Mouse (Mus musculus) erythroblast, embryonic 14.5 days (primary cell): ENCODE data around the gene Recql5.

Experiments used
- GATA1 ChIP-seq: IDR thresholded peaks from 2 replicates; pipeline ENCODE4 v1.6.1; 2012; ENCODE audit warnings: low read length, inconsistent platforms, mixed read lengths
- TAL1 ChIP-seq: IDR thresholded peaks from 3 replicates; pipeline ENCODE4 v1.6.1; 2012; ENCODE audit warnings: low read length, inconsistent platforms, mixed read lengths

GRCm38 (mm10) chr11:115885281-115885680 lies 48.0 kb downstream of the Recql5 start:
- TF ChIP-seq GATA1 = no peak
- TF ChIP-seq TAL1 = no peak
